In the genomic region with DNA sequence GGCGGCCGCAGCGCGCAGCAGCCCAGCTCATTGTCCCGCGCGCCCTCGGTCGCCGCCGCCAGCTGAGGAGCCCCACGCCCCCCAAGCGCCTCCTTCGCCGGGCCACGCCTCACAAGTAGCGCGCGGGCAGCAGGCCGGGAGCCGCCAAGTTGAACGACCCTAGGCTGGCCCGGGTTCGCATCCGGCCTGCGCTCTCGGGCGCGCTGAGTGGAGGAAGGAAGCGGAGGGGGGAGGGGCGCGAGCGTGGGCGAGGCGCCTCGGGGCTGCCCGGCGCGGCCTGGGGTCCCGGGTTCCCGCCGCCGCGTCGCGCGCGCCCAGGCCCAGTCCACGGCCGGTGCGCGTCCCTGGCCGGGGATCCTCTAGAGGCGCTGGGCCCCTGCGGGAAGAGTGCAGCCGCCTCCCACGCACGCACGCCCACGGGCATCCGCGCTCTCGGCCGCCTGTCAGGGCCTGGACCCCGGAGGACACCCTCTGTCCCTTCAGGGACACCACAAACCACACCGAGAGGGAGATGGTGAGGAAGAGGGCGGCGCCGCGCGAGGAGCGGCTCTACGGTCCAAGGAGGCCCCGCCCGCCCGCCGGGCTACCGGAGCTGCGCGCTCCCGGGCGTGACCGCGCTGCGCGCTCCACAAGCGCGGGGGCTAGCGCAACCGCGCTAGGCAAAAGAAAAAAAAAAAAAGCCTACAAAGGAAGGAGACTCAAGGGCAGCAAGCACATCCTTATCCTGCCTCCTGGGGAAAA, we compare ENCODE assay signal across 8 mouse cellular contexts. TPM values are rescaled to one million over a fixed set of nuclear protein-coding genes. Genes with fewer than 3 reads are reported as not detected.
DNase-seq lines count a peak whose midpoint lies in the region; ATAC-seq lines count a peak whose summit lies in the region.

Dclk2 (minus strand) TSS at position 510 of the 741 bp plus-strand sequence.

- no peaks in the 10 kb centered on the region for H3K9me3 ChIP-seq in hindbrain, embryonic 13.5 days

- peaks cover 11% of the 10 kb centered on the region; the same call in 1 of the 2 replicates for H3K36me3 ChIP-seq in hindbrain, embryonic 13.5 days

- peak within 1 kb of the TSS; percentile 98 for H3K27ac ChIP-seq in hindbrain, embryonic 13.5 days

- H3K4me2 ChIP-seq in hindbrain, embryonic 13.5 days, result peak within 1 kb of the TSS; percentile 71

- WGBS in hindbrain, embryonic 13.5 days, result 0% methylated on average over 74 of the region's 91 CpGs

- H3K4me3 ChIP-seq in hindbrain, embryonic 13.5 days, result peak within 1 kb of the TSS; percentile 88

- H3K27me3 ChIP-seq in hindbrain, embryonic 13.5 days, result no peaks in the 10 kb centered on the region

- peaks cover 42% of the 10 kb centered on the region for H3K4me1 ChIP-seq in hindbrain, embryonic 13.5 days (replicated peaks)

- DNase-seq in WW6 (ENCODE audit: low read depth, low spot score), result peak; percentile 45
- DNase-seq in cerebellum, postnatal 36 days, result peak; percentile 84 to 89
- peak; percentile 64 to 68 for DNase-seq in frontal cortex, postnatal 25 days (ENCODE audit: low spot score in 2 of 2)
- peak; percentile 80 to 81 for DNase-seq in layer of hippocampus, postnatal 36 days
- peak; percentile 74 for DNase-seq in lung, postnatal 14 days
- DNase-seq in retina, embryonic 14.5 days (ENCODE audit: low spot score), result peak; percentile 85
- peak; percentile 86 for DNase-seq in thymus, postnatal 25 days

- peak within 1 kb of the TSS; percentile 98 for H3K9ac ChIP-seq in hindbrain, embryonic 13.5 days

- peak; percentile 91 for ATAC-seq in hindbrain, embryonic 13.5 days (ENCODE audit: low FRiP score)

RNA-seq across cellular contexts. Expression of gene Dclk2, which starts in this region (rescaled TPM):
- polyA plus RNA-seq in hindbrain, embryonic 13.5 days (2015; fragmentation: Nextera tagmentation; extraction: Ambion mirVana), result 82.5 and 82.9 TPM in 2 replicates
- 100 to 1,000 TPM; 109 to 112 TPM for total RNA-seq in layer of hippocampus, postnatal 36 days (2021)

Comparison
In these comparisons a context has a peak if more than half of its experiments do, and no peak if none do; other contexts are left out.
1. Peak in every context shown above with its lines: DNase-seq, ATAC-seq, H3K4me3 ChIP-seq and H3K27ac ChIP-seq.